Mouse (Mus musculus): ENCODE data around the gene H2-T22. TPM values are rescaled to one million over a fixed set of nuclear protein-coding genes. Genes with fewer than 3 reads are reported as not detected.

The H2-T22 gene
- polyA plus RNA-seq, 1 experiment from 2014 or later: 7.3 TPM

GRCm38 (mm10) chr17:35993675-35994074 is 48.9 kb downstream of the H2-T22 start:
- H3K4me2 ChIP-seq: peak overlapping the region; percentile 63
- no peaks in the 10 kb centered on the region for H3K9me3 ChIP-seq (replicated peaks)
- H3K27me3 ChIP-seq (replicated peaks): no peaks in the 10 kb centered on the region
- peak overlapping the region; percentile 56 for H3K4me3 ChIP-seq (replicated peaks)
- peaks cover 10% of the 10 kb centered on the region for H3K36me3 ChIP-seq
- H3K27ac ChIP-seq (replicated peaks): peak overlapping the region; percentile 60
- no peak overlapping the region for H3K9ac ChIP-seq (replicated peaks)
- WGBS: 7% methylated on average over 17 of the region's 17 CpGs
- peaks cover 30% of the 10 kb centered on the region for H3K4me1 ChIP-seq
- ATAC-seq (ENCODE audit: low FRiP score): peak; percentile 80

GRCm38 (mm10) chr17:35991781-35992180 is 50.8 kb downstream of the H2-T22 start:
- Histone ChIP-seq H3K36me3 (peaks cover 29% of the 10 kb centered on the region), H3K27me3 (replicated peaks) (no peaks in the 10 kb centered on the region), H3K4me2 (no peak overlapping the region), H3K9me3 (replicated peaks) (no peaks in the 10 kb centered on the region), H3K9ac (replicated peaks) (no peak overlapping the region), H3K4me1 (peaks cover 14% of the 10 kb centered on the region), H3K27ac (replicated peaks) (no peak overlapping the region), H3K4me3 (replicated peaks) (no peak overlapping the region)
- WGBS: 57% methylated on average over 10 of the region's 10 CpGs
- no peak for ATAC-seq (ENCODE audit: low FRiP score)

Other genes starting within 250 kb of the H2-T22 start
- 14.9 and 15.5 TPM in 2 replicates for gene Ier3, start 221.1 kb downstream of the H2-T22 start, polyA plus RNA-seq (2015; fragmentation: Nextera tagmentation; extraction: Ambion mirVana)
- 131 and 141 TPM in 2 replicates for gene Flot1, start 219.5 kb downstream of the H2-T22 start, polyA plus RNA-seq (2015; fragmentation: Nextera tagmentation; extraction: Ambion mirVana)
- gene Tubb5, start 204.4 kb downstream of the H2-T22 start, polyA plus RNA-seq (2015; fragmentation: Nextera tagmentation; extraction: Ambion mirVana): 1,339 and 1,471 TPM in 2 replicates
- 7.9 and 9.7 TPM in 2 replicates for gene Mdc1, start 201.2 kb downstream of the H2-T22 start, polyA plus RNA-seq (2015; fragmentation: Nextera tagmentation; extraction: Ambion mirVana)
- 17.6 and 26.7 TPM in 2 replicates for gene Nrm, start 181.4 kb downstream of the H2-T22 start, polyA plus RNA-seq (2015; fragmentation: Nextera tagmentation; extraction: Ambion mirVana)
- 19.3 and 25.1 TPM in 2 replicates for gene Ppp1r18, start 177.2 kb downstream of the H2-T22 start, polyA plus RNA-seq (2015; fragmentation: Nextera tagmentation; extraction: Ambion mirVana)
- gene Dhx16, start 162.9 kb downstream of the H2-T22 start, polyA plus RNA-seq (2015; fragmentation: Nextera tagmentation; extraction: Ambion mirVana): 26.8 and 30.5 TPM in 2 replicates
- 59.2 and 75.2 TPM in 2 replicates for gene 2310061I04Rik, start 145.3 kb downstream of the H2-T22 start, polyA plus RNA-seq (2015; fragmentation: Nextera tagmentation; extraction: Ambion mirVana)
- gene Atat1, start 132.7 kb downstream of the H2-T22 start, polyA plus RNA-seq (2015; fragmentation: Nextera tagmentation; extraction: Ambion mirVana): 259 and 319 TPM in 2 replicates
- 67.1 and 73.6 TPM in 2 replicates for gene Mrps18b, start 126.4 kb downstream of the H2-T22 start, polyA plus RNA-seq (2015; fragmentation: Nextera tagmentation; extraction: Ambion mirVana)
- gene Ppp1r10, start 126.3 kb downstream of the H2-T22 start, polyA plus RNA-seq (2015; fragmentation: Nextera tagmentation; extraction: Ambion mirVana): 36.7 and 40.8 TPM in 2 replicates
- gene Abcf1, start 73.0 kb downstream of the H2-T22 start, polyA plus RNA-seq (2015; fragmentation: Nextera tagmentation; extraction: Ambion mirVana): 78.4 and 90.3 TPM in 2 replicates
- 67.4 and 73.0 TPM in 2 replicates for gene Gnl1, start 62.9 kb downstream of the H2-T22 start, polyA plus RNA-seq (2015; fragmentation: Nextera tagmentation; extraction: Ambion mirVana)
- 78.5 and 87.9 TPM in 2 replicates for gene Prr3, start 62.5 kb downstream of the H2-T22 start, polyA plus RNA-seq (2015; fragmentation: Nextera tagmentation; extraction: Ambion mirVana)
- 8.6 and 10.0 TPM in 2 replicates for gene H2-T24, start 22.2 kb downstream of the H2-T22 start, polyA plus RNA-seq (2015; fragmentation: Nextera tagmentation; extraction: Ambion mirVana)
- gene H2-T23, start 9.9 kb downstream of the H2-T22 start, polyA plus RNA-seq (2015; fragmentation: Nextera tagmentation; extraction: Ambion mirVana): 5.3 and 13.9 TPM in 2 replicates
- gene Gm6034, start 214 bp upstream of the H2-T22 start, polyA plus RNA-seq (2015; fragmentation: Nextera tagmentation; extraction: Ambion mirVana): not detected in 2 replicates
- 0.22 TPM in 1 of 2 replicates, not detected in the other for gene Gm11127, start 15.6 kb upstream of the H2-T22 start, polyA plus RNA-seq (2015; fragmentation: Nextera tagmentation; extraction: Ambion mirVana)
- not detected in 2 replicates for gene Gm19684, start 78.9 kb upstream of the H2-T22 start, polyA plus RNA-seq (2015; fragmentation: Nextera tagmentation; extraction: Ambion mirVana)
- gene Gm7030, start 86.7 kb upstream of the H2-T22 start, polyA plus RNA-seq (2015; fragmentation: Nextera tagmentation; extraction: Ambion mirVana): not detected in 2 replicates
- not detected in 2 replicates for gene Gm8909, start 125.8 kb upstream of the H2-T22 start, polyA plus RNA-seq (2015; fragmentation: Nextera tagmentation; extraction: Ambion mirVana)
- 0.57 TPM in 1 of 2 replicates, not detected in the other for gene H2-T3, start 147.5 kb upstream of the H2-T22 start, polyA plus RNA-seq (2015; fragmentation: Nextera tagmentation; extraction: Ambion mirVana)
- 140 and 149 TPM in 2 replicates for gene Rpp21, start 215.3 kb upstream of the H2-T22 start, polyA plus RNA-seq (2015; fragmentation: Nextera tagmentation; extraction: Ambion mirVana)
- gene Trim39, start 229.5 kb upstream of the H2-T22 start, polyA plus RNA-seq (2015; fragmentation: Nextera tagmentation; extraction: Ambion mirVana): 23.7 and 26.7 TPM in 2 replicates
- 0.18 and 0.27 TPM in 2 replicates for gene H2-M10.2, start 243.7 kb upstream of the H2-T22 start, polyA plus RNA-seq (2015; fragmentation: Nextera tagmentation; extraction: Ambion mirVana)